Mouse (Mus musculus) cerebellum, adult 2 months (tissue): ENCODE results near the gene Rcc1l. TPM values are rescaled to one million over a fixed set of nuclear protein-coding genes. Genes with fewer than 3 reads are reported as not detected.

Experiments used
- DNase-seq, 2 experiments: peaks; one replicate each; pipeline ENCODE4 v3.0.0; 2021
- H3K27ac ChIP-seq: fragments of 200-500 bp; 2 replicates; pipeline ENCODE4 v1.5.1; 2012; ENCODE audit warnings: low read length, control low read depth, inconsistent platforms; ENCODE audit not compliant: insufficient read depth
- H3K27me3 ChIP-seq: fragments of 200-500 bp; 2 replicates; pipeline ENCODE4 v1.6.1; 2012; ENCODE audit warnings: inconsistent platforms, mild to moderate bottlenecking, low read length, moderate library complexity; ENCODE audit not compliant: control insufficient read depth, insufficient read depth
- H3K4me1 ChIP-seq: fragments of 200-500 bp; 2 replicates; pipeline ENCODE4 v1.6.1; 2011; ENCODE audit warnings: low read length; ENCODE audit not compliant: control insufficient read depth, insufficient read depth
- H3K4me3 ChIP-seq: fragments of 200-500 bp; replicated peaks from 2 replicates; pipeline ENCODE3; 2011; ENCODE audit warnings: mild to moderate bottlenecking, low read depth, low read length, control low read depth; ENCODE audit not compliant: insufficient read depth
- CTCF ChIP-seq: fragments of 200-500 bp; IDR thresholded peaks from 2 replicates; pipeline ENCODE4 v1.5.1; 2011; ENCODE audit warnings: low read depth, mild to moderate bottlenecking, control low read depth, low read length, moderate library complexity, borderline replicate concordance; ENCODE audit not compliant: insufficient read depth
- POLR2A ChIP-seq: fragments of 200-500 bp; IDR thresholded peaks from 2 replicates; pipeline ENCODE4 v1.6.1; 2011; ENCODE audit warnings: low read length, control low read depth, borderline replicate concordance; ENCODE audit not compliant: insufficient read depth
- WGBS: fragments of 180-500 bp; shearing (Covaris S2); methylation state at CpG from one replicate; pipeline ENCODE4 v1.1.7; 2018; 5-methylcytosine and 5-hydroxymethylcytosine counted together
- polyA plus RNA-seq: library from polyadenylated mRNA; depleted of rRNA; stranded (reverse); fragments of >200 nt; gene quantifications from 2 replicates; pipeline ENCODE4 v1.2.3, GENCODE M21; 2012; rRNA removed

Gene Rcc1l
- polyA plus RNA-seq, 1 experiment = 15.7 TPM

GRCm38 (mm10) chr5:134100232-134100771 is 76.3 kb downstream of the Rcc1l start:
- no peak for TF ChIP-seq POLR2A
- TF ChIP-seq CTCF = no peak
- Histone ChIP-seq H3K27ac (no peak overlapping the region), H3K4me1 (peaks cover 6% of the 10 kb centered on the region), H3K27me3 (no peaks in the 10 kb centered on the region), H3K4me3 (peak overlapping the region; percentile 80)
- 1% methylated on average over 17 of the region's 17 CpGs for WGBS
- peak; percentile 34 for DNase-seq

DNA sequence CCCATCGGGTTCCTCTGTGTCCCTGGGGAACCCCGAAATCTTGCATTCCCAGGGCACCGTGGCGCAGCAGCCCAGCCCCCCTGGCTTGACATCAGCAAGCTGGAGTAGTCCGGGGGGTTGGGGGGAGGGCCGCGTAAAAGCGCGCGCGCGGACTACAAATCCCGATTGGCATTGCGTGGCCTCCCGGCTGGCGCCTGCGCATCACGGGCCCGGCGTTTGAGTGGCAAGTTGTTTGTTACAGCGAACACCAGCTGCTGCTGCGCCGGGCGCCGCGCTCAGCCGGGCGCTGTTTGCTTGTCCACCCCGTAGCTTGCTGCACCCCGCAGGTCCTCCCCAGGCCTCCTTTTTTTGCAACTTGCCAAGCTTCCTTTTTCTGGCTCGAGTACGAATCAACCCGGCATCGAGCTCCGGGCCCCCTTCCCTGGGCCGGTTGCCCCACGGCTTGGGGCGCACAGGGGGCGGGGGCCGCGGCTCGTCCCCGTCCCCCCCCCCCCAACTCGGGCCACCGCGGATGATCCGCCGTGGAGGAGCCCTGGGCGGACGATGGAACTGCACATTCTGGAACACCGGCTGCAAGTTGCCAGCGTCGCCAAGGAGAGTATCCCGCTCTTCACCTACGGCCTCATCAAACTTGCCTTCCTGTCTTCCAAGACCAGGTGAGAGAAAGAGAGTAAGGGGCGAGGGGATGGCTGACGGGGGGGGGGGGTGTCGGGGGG is 76.9 kb downstream of the Rcc1l start, which contains the start of gene Castor2:
Gene Castor2, plus strand, starts transcription at position 216 of the 716 bp plus-strand sequence.
- DNase-seq = peak; percentile 95
- no peak for TF ChIP-seq CTCF
- peak; percentile 74 for TF ChIP-seq POLR2A
- H3K4me1 ChIP-seq = peaks cover 6% of the 10 kb centered on the region
- H3K27me3 ChIP-seq = no peaks in the 10 kb centered on the region
- peak within 1 kb of the TSS; percentile 80 for H3K4me3 ChIP-seq
- under 1% methylated on average over 57 of the region's 58 CpGs for WGBS
- peak within 1 kb of the TSS; percentile 38; the same call in 1 of the 2 replicates for H3K27ac ChIP-seq

DNA sequence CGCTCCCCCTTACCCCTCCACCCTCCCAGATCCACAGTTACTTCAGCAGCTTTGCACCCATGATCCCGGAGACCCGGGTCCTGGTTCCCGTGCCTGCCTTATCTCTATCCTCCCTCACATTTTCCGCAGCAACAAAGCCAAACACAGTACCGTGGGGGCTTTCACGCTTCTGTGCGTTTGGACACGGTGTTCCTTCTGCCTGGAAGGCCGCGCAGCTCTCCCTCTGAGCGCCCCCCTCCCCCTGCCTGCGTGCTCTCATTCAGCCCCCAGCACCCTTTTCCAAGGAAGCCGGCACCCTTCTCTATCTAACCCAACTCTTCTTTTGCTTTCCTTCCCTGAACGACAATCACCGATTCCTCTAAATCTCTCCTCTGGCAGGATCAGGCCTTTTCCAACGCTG is 77.6 kb downstream of the Rcc1l start:
- Histone ChIP-seq H3K27me3 (no peaks in the 10 kb centered on the region), H3K4me1 (peaks cover 6% of the 10 kb centered on the region), H3K27ac (no peak overlapping the region), H3K4me3 (peak overlapping the region; percentile 80)
- TF ChIP-seq CTCF (no peak), POLR2A (no peak)
- WGBS = under 1% methylated on average over 17 of the region's 17 CpGs
- no peak for DNase-seq

DNA sequence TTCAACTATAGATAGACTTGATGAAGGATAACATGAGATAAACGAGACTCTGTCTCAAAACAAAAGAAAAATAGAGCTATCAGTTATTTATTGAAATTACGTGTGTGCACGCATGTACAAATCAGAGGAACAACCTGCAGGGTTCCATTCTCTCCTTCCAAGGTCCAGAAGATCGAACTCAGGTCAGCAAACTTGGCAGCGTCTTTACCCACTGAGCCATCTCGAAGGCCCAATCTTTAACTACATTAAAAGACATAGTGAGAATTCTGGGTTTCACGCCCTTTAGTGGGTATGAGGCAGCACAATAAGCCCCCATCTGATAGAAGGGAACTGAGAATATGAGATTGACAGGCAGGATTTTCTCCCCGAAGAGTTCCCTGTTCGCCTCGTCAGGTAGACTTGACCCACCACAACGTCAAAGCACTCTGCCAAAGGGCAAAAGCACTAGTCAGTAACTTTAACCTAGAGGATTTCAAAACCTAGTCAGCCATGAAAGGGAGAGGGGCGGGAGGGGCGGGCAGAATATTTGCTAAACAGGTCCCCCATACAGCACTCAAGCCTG is 78.2 kb downstream of the Rcc1l start:
- H3K4me3 ChIP-seq = peak overlapping the region; percentile 80
- no peaks in the 10 kb centered on the region for H3K27me3 ChIP-seq
- WGBS = 65% methylated on average over 13 of the region's 13 CpGs
- H3K4me1 ChIP-seq = peaks cover 6% of the 10 kb centered on the region
- no peak overlapping the region for H3K27ac ChIP-seq
- no peak for DNase-seq
- TF ChIP-seq CTCF (no peak), POLR2A (no peak)

Other genes starting within 250 kb of the Rcc1l start
- gene Castor2, start 77.1 kb downstream of the Rcc1l start, polyA plus RNA-seq = 34.5 and 35.6 TPM in 2 replicates
- 17.6 and 18.4 TPM in 2 replicates for gene Gtf2ird2, start 7.2 kb upstream of the Rcc1l start, polyA plus RNA-seq
- gene Ncf1, start 52.9 kb upstream of the Rcc1l start, polyA plus RNA-seq = 2.5 and 3.0 TPM in 2 replicates
- 154 and 157 TPM in 2 replicates for gene Gtf2i, start 138.0 kb upstream of the Rcc1l start, polyA plus RNA-seq